Mouse (Mus musculus) testis, adult 2 months (tissue): Measurements from ENCODE around the gene Rufy3.

Experiments used
- CTCF ChIP-seq: fragments of 200-500 bp; IDR thresholded peaks from 2 replicates; pipeline ENCODE4 v1.5.1; 2012; ENCODE audit warnings: low read depth, mild to moderate bottlenecking, inconsistent platforms, low read length, moderate library complexity; ENCODE audit not compliant: control insufficient read depth, insufficient read depth, insufficient replicate concordance
- POLR2A ChIP-seq: fragments of 200-500 bp; IDR thresholded peaks from 2 replicates; pipeline ENCODE4 v1.6.1; 2012; ENCODE audit warnings: low read depth, mild to moderate bottlenecking, inconsistent platforms, low read length, moderate library complexity; ENCODE audit not compliant: control insufficient read depth

GRCm38 (mm10) chr5:88545536-88545935 lies 19.3 kb upstream of the Rufy3 start:
- TF ChIP-seq CTCF (no peak), POLR2A (no peak)
